Mouse (Mus musculus) small intestine, adult 2 months (tissue): ENCODE data around the gene Tmem203.

ENCODE experiments used
- CTCF ChIP-seq: fragments of 200-500 bp; IDR thresholded peaks from 2 replicates; pipeline ENCODE4 v1.5.1; 2012; ENCODE audit warnings: low read depth, mild to moderate bottlenecking, control low read depth, inconsistent platforms, low read length, moderate library complexity, mixed read lengths; ENCODE audit not compliant: insufficient replicate concordance, insufficient read length; ENCODE audit errors: extremely low read depth
- POLR2A ChIP-seq: fragments of 200-500 bp; IDR thresholded peaks from 2 replicates; pipeline ENCODE4 v1.6.1; 2012; ENCODE audit warnings: low read depth, mild to moderate bottlenecking, control low read depth, inconsistent platforms, low read length, moderate library complexity

- TF ChIP-seq CTCF (no peak), POLR2A (no peak)
These were observed 13.1 kb upstream of the Tmem203 start, which contains the start of the genes Rnf208 and Cysrt1 for GRCm38 (mm10) chr2:25242101-25242506.
